Mouse (Mus musculus) frontal cortex, adult 2 months (tissue): ENCODE results near the gene 1700067P10Rik. TPM values are rescaled to one million over a fixed set of nuclear protein-coding genes. Genes with fewer than 3 reads are reported as not detected.

Experiments
- DNase-seq, 2 experiments: peaks; one replicate each; pipeline ENCODE4 v3.0.0; 2022; ENCODE audit warnings: low spot score in 1 of 2; ENCODE audit errors: extremely low spot score in 1 of 2
- polyA plus RNA-seq: library from polyadenylated mRNA; depleted of rRNA; stranded (reverse); fragments of >200 nt; gene quantifications from 2 replicates; pipeline ENCODE4 v1.2.3, GENCODE M21; 2012

The 1700067P10Rik gene
- polyA plus RNA-seq, 1 experiment, result 0.42 TPM

- no peak for DNase-seq
Measured at GRCm38 (mm10) chr17:48094820-48095680, 5.9 kb downstream of the 1700067P10Rik start.

- no peak for DNase-seq
Measured at GRCm38 (mm10) chr17:48095718-48096121, 6.6 kb downstream of the 1700067P10Rik start.

GRCm38 (mm10) chr17:48096321-48096720 is 7.2 kb downstream of the 1700067P10Rik start:
- no peak for DNase-seq

- DNase-seq, result peak in 1 of 2 experiments; percentile 51
Measured at GRCm38 (mm10) chr17:48097011-48097742, 8.1 kb downstream of the 1700067P10Rik start.

GRCm38 (mm10) chr17:48097743-48098527 is 8.8 kb downstream of the 1700067P10Rik start:
- DNase-seq, result no peak

GRCm38 (mm10) chr17:48098528-48098890 is 9.4 kb downstream of the 1700067P10Rik start:
- DNase-seq, result no peak

- no peak for DNase-seq
Measured at GRCm38 (mm10) chr17:48099312-48099711, 10.2 kb downstream of the 1700067P10Rik start.

GRCm38 (mm10) chr17:48100441-48101417 is 11.6 kb downstream of the 1700067P10Rik start:
- DNase-seq, result peak; percentile 82 to 93

GRCm38 (mm10) chr17:48107333-48107732 is 18.2 kb downstream of the 1700067P10Rik start:
- DNase-seq, result no peak

- DNase-seq, result no peak
Measured at GRCm38 (mm10) chr17:48107862-48108261, 18.7 kb downstream of the 1700067P10Rik start.

- no peak for DNase-seq
Measured at GRCm38 (mm10) chr17:48108520-48108919, 19.4 kb downstream of the 1700067P10Rik start.

- DNase-seq, result peak in 1 of 2 experiments; percentile 29
Measured at GRCm38 (mm10) chr17:48110547-48111287, 21.6 kb downstream of the 1700067P10Rik start.

- DNase-seq, result no peak
Measured at GRCm38 (mm10) chr17:48118570-48118969, 29.5 kb downstream of the 1700067P10Rik start.

GRCm38 (mm10) chr17:48119656-48120055 is 30.5 kb downstream of the 1700067P10Rik start:
- peak in 1 of 2 experiments; percentile 85 for DNase-seq

GRCm38 (mm10) chr17:48120456-48120855 is 31.3 kb downstream of the 1700067P10Rik start:
- no peak for DNase-seq

- DNase-seq, result no peak
Measured at GRCm38 (mm10) chr17:48132810-48133209, 43.7 kb downstream of the 1700067P10Rik start.
